Mouse (Mus musculus): ENCODE measurements at regions not wholly inside any gene's neighbourhood (a gene's known extent, or its start where the extent isn't known, plus 50 kb on each side); places are given as distances from the start of the nearest gene placed in this dataset.

GRCm38 (mm10) chr6:66458172-66458571, 77.0 kb upstream of the Mad2l1 start:
- Histone ChIP-seq H3K4me1 (ENCODE audit: control insufficient read depth, insufficient read depth, low read length) (no peaks in the 10 kb centered on the region), H3K9ac (ENCODE audit: low read length) (no peak overlapping the region), H3K4me2 (ENCODE audit: low read length) (no peak overlapping the region), H3K27ac (ENCODE audit: low read depth, low read length) (no peak overlapping the region), H3K27me3 (replicated peaks; ENCODE audit: control insufficient read depth, insufficient read depth, low read length) (no peaks in the 10 kb centered on the region), H3K36me3 (ENCODE audit: control insufficient read depth, insufficient read depth, low read length) (no peaks in the 10 kb centered on the region), H3K9me3 (replicated peaks; ENCODE audit: control insufficient read depth, low read length) (no peaks in the 10 kb centered on the region), H3K4me3 (ENCODE audit: low read depth, low read length) (no peak overlapping the region)
- ATAC-seq (no peak), DNase-seq (ENCODE audit: low spot score) (no peak)
- 27% methylated on average over 3 of the region's 3 CpGs for WGBS

GRCm38 (mm10) chr6:66464540-66464939, 70.7 kb upstream of the Mad2l1 start:
- Histone ChIP-seq H3K27me3 (replicated peaks; ENCODE audit: control insufficient read depth, insufficient read depth, low read length) (no peaks in the 10 kb centered on the region), H3K9me3 (replicated peaks; ENCODE audit: control insufficient read depth, low read length) (no peaks in the 10 kb centered on the region), H3K27ac (ENCODE audit: low read depth, low read length) (no peak overlapping the region), H3K36me3 (ENCODE audit: control insufficient read depth, insufficient read depth, low read length) (no peaks in the 10 kb centered on the region), H3K4me1 (ENCODE audit: control insufficient read depth, insufficient read depth, low read length) (no peaks in the 10 kb centered on the region), H3K4me2 (ENCODE audit: low read length) (no peak overlapping the region), H3K9ac (ENCODE audit: low read length) (no peak overlapping the region), H3K4me3 (ENCODE audit: low read depth, low read length) (no peak overlapping the region)
- peak; percentile 44; the same call in 1 of the 2 replicates for ATAC-seq
- peak; percentile 41 for DNase-seq (ENCODE audit: low spot score)
- WGBS, result 12% methylated on average over 4 of the region's 5 CpGs

GRCm38 (mm10) chr6:66465137-66465853, 69.9 kb upstream of the Mad2l1 start:
- Histone ChIP-seq H3K9me3 (replicated peaks; ENCODE audit: control insufficient read depth, low read length) (no peaks in the 10 kb centered on the region), H3K27me3 (replicated peaks; ENCODE audit: control insufficient read depth, insufficient read depth, low read length) (no peaks in the 10 kb centered on the region), H3K4me2 (ENCODE audit: low read length) (no peak overlapping the region), H3K9ac (ENCODE audit: low read length) (no peak overlapping the region), H3K36me3 (ENCODE audit: control insufficient read depth, insufficient read depth, low read length) (no peaks in the 10 kb centered on the region), H3K4me3 (ENCODE audit: low read depth, low read length) (no peak overlapping the region), H3K27ac (ENCODE audit: low read depth, low read length) (no peak overlapping the region), H3K4me1 (ENCODE audit: control insufficient read depth, insufficient read depth, low read length) (no peaks in the 10 kb centered on the region)
- ATAC-seq (no peak), DNase-seq (ENCODE audit: low spot score) (no peak)
- WGBS, result 61% methylated on average over 11 of the region's 11 CpGs

- H3K36me3 ChIP-seq (ENCODE audit: control insufficient read depth, insufficient read depth, low read length), result no peaks in the 10 kb centered on the region
- 31% methylated on average over 3 of the region's 3 CpGs for WGBS
- H3K27ac ChIP-seq (ENCODE audit: low read depth, low read length), result no peak overlapping the region
- no peaks in the 10 kb centered on the region for H3K27me3 ChIP-seq (replicated peaks; ENCODE audit: control insufficient read depth, insufficient read depth, low read length)
- no peak overlapping the region for H3K4me3 ChIP-seq (ENCODE audit: low read depth, low read length)
- H3K4me2 ChIP-seq (ENCODE audit: low read length), result no peak overlapping the region
- H3K9ac ChIP-seq (ENCODE audit: low read length), result no peak overlapping the region
- no peak for ATAC-seq
- no peaks in the 10 kb centered on the region for H3K4me1 ChIP-seq (ENCODE audit: control insufficient read depth, insufficient read depth, low read length)
- no peaks in the 10 kb centered on the region for H3K9me3 ChIP-seq (replicated peaks; ENCODE audit: control insufficient read depth, low read length)
- peak; percentile 80 for DNase-seq (ENCODE audit: low spot score)
These were observed 68.4 kb upstream of the Mad2l1 start for GRCm38 (mm10) chr6:66466757-66467156.

- no peak for ATAC-seq
- WGBS, result 92% methylated on average over 4 of the region's 4 CpGs
- no peaks in the 10 kb centered on the region for H3K4me1 ChIP-seq (ENCODE audit: control insufficient read depth, insufficient read depth, low read length)
- H3K9ac ChIP-seq (ENCODE audit: low read length), result no peak overlapping the region
- H3K27me3 ChIP-seq (replicated peaks; ENCODE audit: control insufficient read depth, insufficient read depth, low read length), result no peaks in the 10 kb centered on the region
- no peak overlapping the region for H3K4me2 ChIP-seq (ENCODE audit: low read length)
- DNase-seq (ENCODE audit: low spot score), result no peak
- no peaks in the 10 kb centered on the region for H3K36me3 ChIP-seq (ENCODE audit: control insufficient read depth, insufficient read depth, low read length)
- H3K27ac ChIP-seq (ENCODE audit: low read depth, low read length), result no peak overlapping the region
- no peak overlapping the region for H3K4me3 ChIP-seq (ENCODE audit: low read depth, low read length)
- H3K9me3 ChIP-seq (replicated peaks; ENCODE audit: control insufficient read depth, low read length), result no peaks in the 10 kb centered on the region
These were observed 64.5 kb upstream of the Mad2l1 start for GRCm38 (mm10) chr6:66470627-66471249.

GRCm38 (mm10) chr6:66471786-66472185, 63.4 kb upstream of the Mad2l1 start:
- Histone ChIP-seq H3K27ac (ENCODE audit: low read depth, low read length) (no peak overlapping the region), H3K27me3 (replicated peaks; ENCODE audit: control insufficient read depth, insufficient read depth, low read length) (no peaks in the 10 kb centered on the region), H3K36me3 (ENCODE audit: control insufficient read depth, insufficient read depth, low read length) (no peaks in the 10 kb centered on the region), H3K4me3 (ENCODE audit: low read depth, low read length) (no peak overlapping the region), H3K4me1 (ENCODE audit: control insufficient read depth, insufficient read depth, low read length) (no peaks in the 10 kb centered on the region), H3K9ac (ENCODE audit: low read length) (no peak overlapping the region), H3K9me3 (replicated peaks; ENCODE audit: control insufficient read depth, low read length) (no peaks in the 10 kb centered on the region), H3K4me2 (ENCODE audit: low read length) (no peak overlapping the region)
- DNase-seq (ENCODE audit: low spot score) (no peak), ATAC-seq (no peak)
- WGBS, result 79% methylated on average over 3 of the region's 3 CpGs

- Histone ChIP-seq H3K27ac (ENCODE audit: low read depth, low read length) (no peak overlapping the region), H3K9me3 (replicated peaks; ENCODE audit: control insufficient read depth, low read length) (no peaks in the 10 kb centered on the region), H3K4me2 (ENCODE audit: low read length) (no peak overlapping the region), H3K36me3 (ENCODE audit: control insufficient read depth, insufficient read depth, low read length) (no peaks in the 10 kb centered on the region), H3K9ac (ENCODE audit: low read length) (no peak overlapping the region), H3K27me3 (replicated peaks; ENCODE audit: control insufficient read depth, insufficient read depth, low read length) (no peaks in the 10 kb centered on the region), H3K4me3 (ENCODE audit: low read depth, low read length) (no peak overlapping the region), H3K4me1 (ENCODE audit: control insufficient read depth, insufficient read depth, low read length) (no peaks in the 10 kb centered on the region)
- WGBS, result 83% methylated on average over 4 of the region's 4 CpGs
- ATAC-seq, result no peak
- DNase-seq (ENCODE audit: low spot score), result no peak
These were observed 62.5 kb upstream of the Mad2l1 start for GRCm38 (mm10) chr6:66472697-66473096.

- DNase-seq (ENCODE audit: low spot score) (no peak), ATAC-seq (no peak)
- Histone ChIP-seq H3K4me2 (ENCODE audit: low read length) (no peak overlapping the region), H3K36me3 (ENCODE audit: control insufficient read depth, insufficient read depth, low read length) (no peaks in the 10 kb centered on the region), H3K4me1 (ENCODE audit: control insufficient read depth, insufficient read depth, low read length) (no peaks in the 10 kb centered on the region), H3K27me3 (replicated peaks; ENCODE audit: control insufficient read depth, insufficient read depth, low read length) (no peaks in the 10 kb centered on the region), H3K4me3 (ENCODE audit: low read depth, low read length) (no peak overlapping the region), H3K27ac (ENCODE audit: low read depth, low read length) (no peak overlapping the region), H3K9me3 (replicated peaks; ENCODE audit: control insufficient read depth, low read length) (no peaks in the 10 kb centered on the region), H3K9ac (ENCODE audit: low read length) (no peak overlapping the region)
- WGBS, result 84% methylated on average over 5 of the region's 5 CpGs
These were observed 57.6 kb upstream of the Mad2l1 start for GRCm38 (mm10) chr6:66477575-66477974.

- Histone ChIP-seq H3K4me1 (ENCODE audit: control insufficient read depth, insufficient read depth, low read length) (no peaks in the 10 kb centered on the region), H3K27ac (ENCODE audit: low read depth, low read length) (no peak overlapping the region), H3K9ac (ENCODE audit: low read length) (no peak overlapping the region), H3K9me3 (replicated peaks; ENCODE audit: control insufficient read depth, low read length) (no peaks in the 10 kb centered on the region), H3K27me3 (replicated peaks; ENCODE audit: control insufficient read depth, insufficient read depth, low read length) (no peaks in the 10 kb centered on the region), H3K36me3 (ENCODE audit: control insufficient read depth, insufficient read depth, low read length) (no peaks in the 10 kb centered on the region), H3K4me2 (ENCODE audit: low read length) (no peak overlapping the region), H3K4me3 (ENCODE audit: low read depth, low read length) (no peak overlapping the region)
- WGBS, result 87% methylated on average over 4 of the region's 4 CpGs
- DNase-seq (ENCODE audit: low spot score) (no peak), ATAC-seq (no peak)
These were observed 56.7 kb upstream of the Mad2l1 start for GRCm38 (mm10) chr6:66478326-66478964.

Data from forebrain, embryonic 14.5 days (tissue).